Mouse (Mus musculus) spleen, adult 18-20 months (tissue): ENCODE measurements around the gene Tmem184b.

Experiments
- DNase-seq, 2 experiments: peaks; one replicate each; pipeline ENCODE4 v3.0.0; 2022; ENCODE audit warnings: mixed read lengths in 2 of 2

Tmem184b gene

DNA sequence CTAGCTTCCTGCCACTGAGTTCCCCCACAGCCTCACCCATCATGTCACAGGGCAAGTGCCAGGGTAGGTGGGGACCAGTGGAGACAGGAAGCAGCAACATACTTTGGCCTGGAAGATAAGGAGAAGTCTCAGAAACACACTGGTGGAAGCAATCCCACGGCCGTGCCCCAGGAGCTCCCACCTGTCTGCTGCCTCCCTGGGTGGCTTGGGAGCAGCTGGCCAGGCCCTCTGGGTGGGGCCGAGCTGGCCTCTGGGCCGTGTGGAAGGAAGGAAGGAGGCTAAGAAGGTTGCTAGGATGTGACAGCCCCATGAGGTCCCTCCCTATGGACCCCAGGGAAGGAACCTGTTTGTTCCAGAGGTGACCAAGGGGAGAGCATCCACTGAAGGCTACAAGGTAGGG lies 42.3 kb downstream of the Tmem184b start:
- DNase-seq, result no peak

DNA sequence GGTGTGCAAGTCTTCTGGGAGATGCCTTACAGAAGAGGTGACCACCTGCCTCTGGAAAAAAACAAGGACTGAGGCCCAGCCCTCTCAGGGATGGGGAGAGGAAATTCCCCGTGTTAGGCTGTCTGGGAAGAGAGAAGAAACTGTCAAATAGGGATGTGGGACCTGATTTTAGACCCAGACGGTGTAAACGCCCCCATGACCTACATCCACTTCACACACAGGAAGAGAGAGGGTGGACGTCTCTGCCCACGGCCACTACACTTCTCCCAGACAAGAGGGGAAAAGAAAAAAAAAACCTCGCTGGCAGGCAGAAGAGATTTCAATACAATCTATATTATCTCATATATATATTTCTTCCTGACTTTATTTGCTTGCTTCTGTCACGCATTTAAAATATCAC lies 43.0 kb downstream of the Tmem184b start:
- DNase-seq, result no peak

DNA sequence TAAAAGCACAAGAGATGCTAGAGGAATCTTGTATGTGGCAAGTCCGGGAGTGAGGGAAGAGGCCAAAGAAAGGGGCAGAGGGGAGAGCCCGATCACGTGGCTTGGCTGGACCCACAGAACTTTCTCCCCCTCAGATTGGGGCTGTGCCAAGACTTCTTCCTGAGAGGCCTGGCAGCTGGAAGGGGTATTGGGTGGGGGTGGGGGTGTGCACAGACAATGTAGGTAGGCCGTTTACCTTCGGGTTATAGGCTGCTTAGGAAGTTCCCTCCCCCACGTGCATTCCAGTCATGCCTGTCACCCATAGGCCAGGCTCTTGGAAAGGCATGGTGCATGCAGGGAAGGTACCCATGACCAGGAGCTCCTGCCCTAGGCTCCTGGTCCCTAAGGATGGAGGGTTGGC lies 43.4 kb downstream of the Tmem184b start:
- DNase-seq, result no peak

GRCm38 (mm10) chr15:79357974-79358690 lies 45.2 kb downstream of the Tmem184b start:
- no peak for DNase-seq

DNA sequence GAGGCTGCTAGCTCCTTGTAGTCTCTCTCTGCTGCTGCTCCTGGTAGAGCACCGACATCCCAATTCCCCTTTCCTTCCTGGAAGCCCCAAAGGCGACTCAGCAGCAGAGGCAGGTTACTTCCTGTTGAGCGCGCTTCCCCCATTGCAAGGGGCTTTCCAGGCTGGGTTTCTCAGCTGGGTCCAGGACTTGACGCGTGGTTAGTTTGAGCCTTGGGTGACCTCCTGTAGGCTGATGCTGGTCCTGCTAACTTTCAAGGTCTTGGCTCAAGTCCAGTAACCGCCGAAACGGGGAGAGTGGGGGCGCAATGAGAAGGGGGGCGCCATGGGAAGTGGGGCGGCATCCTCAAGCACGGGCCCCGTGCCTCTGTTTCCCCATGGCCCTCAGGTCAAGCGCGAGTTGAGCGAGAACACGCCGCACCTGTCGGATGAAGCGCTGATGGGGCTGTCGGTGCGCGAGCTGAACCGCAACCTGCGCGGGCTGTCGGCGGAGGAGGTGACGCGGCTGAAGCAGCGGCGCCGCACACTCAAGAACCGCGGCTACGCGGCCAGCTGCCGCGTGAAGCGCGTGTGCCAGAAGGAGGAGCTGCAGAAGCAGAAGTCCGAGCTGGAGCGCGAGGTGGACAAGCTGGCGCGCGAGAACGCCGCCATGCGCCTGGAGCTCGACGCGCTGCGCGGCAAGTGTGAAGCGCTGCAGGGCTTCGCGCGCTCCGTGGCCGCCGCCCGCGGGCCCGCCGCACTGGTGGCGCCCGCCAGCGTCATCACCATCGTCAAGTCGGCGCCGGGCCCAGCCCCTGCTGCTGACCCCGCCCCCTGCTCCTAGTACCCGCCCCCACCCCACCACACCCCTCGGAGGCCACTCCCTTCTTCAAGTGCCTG lies 46.1 kb downstream of the Tmem184b start:
- DNase-seq, result peak; percentile 34 to 47

DNA sequence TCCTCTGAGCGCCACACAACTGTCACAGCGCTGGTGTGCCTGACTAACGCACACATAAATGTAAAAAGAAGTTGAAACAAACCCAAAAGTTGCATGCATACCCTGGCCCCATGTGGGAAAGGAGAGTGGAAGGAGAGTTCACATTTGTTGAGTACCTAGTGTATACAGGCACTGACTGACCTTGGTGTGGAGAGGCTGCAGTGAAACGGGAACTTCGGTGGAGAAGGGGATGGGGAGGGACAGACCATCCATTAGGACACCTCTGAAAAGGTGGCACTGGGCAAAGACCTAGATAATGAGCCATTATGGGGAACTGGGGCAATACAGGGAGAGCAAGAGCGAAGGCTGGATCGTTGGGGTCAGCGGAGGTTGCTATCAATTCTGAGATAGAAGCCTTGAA lies 46.9 kb downstream of the Tmem184b start:
- DNase-seq, result no peak

DNA sequence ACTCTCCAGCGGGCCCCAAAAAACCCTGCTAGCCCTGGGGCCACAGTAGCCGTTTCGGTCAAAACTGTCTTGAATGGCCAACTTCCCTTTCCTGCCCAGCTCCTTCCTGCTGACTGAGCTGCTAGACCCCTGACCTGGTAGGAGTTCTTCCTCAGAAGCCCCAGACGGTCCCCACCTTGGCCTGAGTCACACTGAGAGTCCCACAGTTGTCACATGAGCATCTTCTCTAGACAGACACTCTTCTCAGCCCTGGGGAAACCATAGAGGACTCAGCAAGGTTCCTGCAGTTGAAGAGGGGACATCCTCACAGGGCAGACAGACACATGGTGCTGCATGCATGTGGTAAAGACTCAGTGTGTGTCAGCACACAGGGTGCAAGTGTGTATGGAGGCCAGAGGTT lies 48.8 kb downstream of the Tmem184b start:
- DNase-seq, result no peak

- no peak for DNase-seq
Observed at GRCm38 (mm10) chr15:79353690-79354305, 49.6 kb downstream of the Tmem184b start.

GRCm38 (mm10) chr15:79352479-79352878 lies 50.9 kb downstream of the Tmem184b start:
- DNase-seq, result no peak

GRCm38 (mm10) chr15:79351331-79351767 lies 52.0 kb downstream of the Tmem184b start:
- DNase-seq, result no peak

GRCm38 (mm10) chr15:79350866-79351265 lies 52.5 kb downstream of the Tmem184b start:
- no peak for DNase-seq

- no peak for DNase-seq
Observed at GRCm38 (mm10) chr15:79348651-79349050, 54.7 kb downstream of the Tmem184b start.

DNA sequence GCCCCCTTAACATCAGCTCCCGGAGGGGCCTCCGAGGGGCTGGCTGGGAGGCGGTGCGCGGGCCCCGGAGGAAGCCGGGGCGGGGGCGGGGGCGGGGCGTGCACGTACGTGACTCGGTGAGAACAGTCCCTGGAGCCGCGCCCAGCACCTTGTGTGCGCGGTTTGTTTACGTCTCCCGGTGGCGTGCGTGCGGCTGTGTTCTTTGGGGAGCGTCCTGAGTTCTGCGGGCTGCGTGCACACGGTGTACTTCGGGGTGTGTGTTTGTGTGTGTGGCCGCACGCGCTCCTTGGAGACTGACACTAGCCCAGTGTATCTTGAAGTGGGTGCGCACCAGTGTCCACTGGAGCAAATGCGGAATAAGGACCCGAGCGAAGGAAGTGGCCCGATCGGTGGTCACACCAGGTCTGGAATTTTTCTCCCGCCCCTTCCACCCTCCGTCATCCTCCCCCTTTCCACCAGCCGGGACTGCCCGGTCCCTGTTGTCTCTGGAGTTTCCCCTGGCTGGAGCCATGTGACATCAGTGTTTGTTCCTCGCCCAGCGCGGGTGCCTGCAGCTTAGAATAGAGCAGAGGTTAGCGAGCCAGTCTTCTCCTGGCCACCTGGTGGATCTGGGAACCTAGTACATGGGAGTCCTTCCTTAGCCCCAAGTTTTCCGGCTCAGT lies 55.4 kb downstream of the Tmem184b start:
- DNase-seq, result peak; percentile 42 to 58

GRCm38 (mm10) chr15:79347165-79347844 lies 56.1 kb downstream of the Tmem184b start:
- peak; percentile 74 to 84 for DNase-seq

DNA sequence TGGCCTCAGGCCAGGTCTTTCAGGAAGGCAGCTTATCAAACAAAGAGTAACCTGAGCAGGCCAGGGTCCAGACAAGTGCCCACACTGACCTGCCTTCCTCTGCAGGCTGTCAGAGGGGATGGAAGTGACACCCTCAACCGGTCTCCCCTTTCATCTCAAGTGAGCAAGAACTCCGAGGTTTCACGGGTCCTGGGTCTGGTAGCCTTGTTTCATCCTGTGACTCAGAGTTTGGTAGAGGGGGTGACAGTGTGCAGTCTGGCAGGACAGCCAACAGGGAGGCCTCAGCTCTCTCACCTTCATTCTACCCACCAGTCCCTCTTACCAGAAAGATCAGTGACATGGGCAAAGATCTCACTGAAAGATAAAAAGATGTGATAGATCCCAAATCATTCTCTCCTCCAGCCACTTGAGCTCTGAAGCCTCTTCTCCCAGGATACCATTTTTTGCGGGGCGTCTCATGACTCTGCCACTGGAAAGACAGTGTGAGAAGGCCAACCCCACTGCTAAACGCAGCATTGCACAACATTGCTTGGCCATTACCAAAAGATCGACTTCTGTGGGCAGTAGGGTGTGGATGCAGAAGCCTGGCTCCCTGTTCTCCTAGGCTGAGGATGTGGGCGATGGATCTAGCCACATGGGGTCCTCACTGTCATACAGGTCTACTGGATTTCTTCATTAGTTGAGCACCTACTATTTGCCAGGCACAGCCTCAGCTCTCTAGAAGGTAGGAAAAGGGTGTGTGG lies 57.1 kb downstream of the Tmem184b start, which contains the start of gene Maff:
Gene Maff (plus strand): TSS at position 571 of the 743 bp plus-strand sequence.
- DNase-seq, result no peak

GRCm38 (mm10) chr15:79344627-79345026 lies 58.7 kb downstream of the Tmem184b start:
- DNase-seq, result no peak

DNA sequence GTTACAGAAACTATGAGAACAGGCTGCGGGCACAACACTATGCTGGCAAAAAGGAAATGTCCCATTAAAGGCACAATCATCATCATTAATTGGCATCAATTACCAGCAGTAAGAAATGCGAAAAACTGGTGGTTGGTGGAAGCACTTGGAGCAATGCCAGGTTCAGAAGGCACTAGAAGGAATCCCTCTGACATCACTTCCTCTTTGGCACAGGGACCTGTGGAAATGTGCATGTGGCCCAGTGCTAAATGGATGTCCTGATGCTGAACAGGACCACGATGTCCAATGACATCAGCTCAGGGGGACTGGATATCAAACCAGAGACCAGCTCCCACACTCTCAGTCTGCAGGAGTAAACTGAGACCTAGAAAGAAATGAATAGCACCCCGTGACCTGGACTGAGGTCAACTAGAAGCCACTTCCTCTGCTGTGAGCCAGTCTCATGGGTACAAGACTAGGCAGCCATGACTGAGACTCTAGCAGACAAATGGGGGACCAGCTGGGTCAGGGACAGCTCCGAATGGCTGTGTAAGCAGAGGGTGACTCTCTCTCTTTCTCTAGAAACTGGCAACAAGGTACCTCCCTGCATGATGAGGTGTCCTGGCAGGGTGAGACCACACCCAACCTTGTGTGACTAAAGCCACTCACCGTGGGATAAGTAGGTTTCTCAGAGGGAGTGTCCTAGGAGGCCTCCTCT lies 60.6 kb downstream of the Tmem184b start:
- no peak for DNase-seq

- DNase-seq, result no peak
Observed at GRCm38 (mm10) chr15:79338978-79339377, 64.4 kb downstream of the Tmem184b start.

GRCm38 (mm10) chr15:79335061-79335655 lies 68.2 kb downstream of the Tmem184b start:
- no peak for DNase-seq

- DNase-seq, result no peak
Observed at GRCm38 (mm10) chr15:79333409-79333808, 70.0 kb downstream of the Tmem184b start.
